Mouse (Mus musculus): ENCODE results near the gene Nudt4. TPM values are rescaled to one million over a fixed set of nuclear protein-coding genes. Genes with fewer than 3 reads are reported as not detected.

The Nudt4 gene
- total and polyA plus RNA-seq, 3 experiments, result 21.1 to 35.7 TPM; not detected in 1

DNA sequence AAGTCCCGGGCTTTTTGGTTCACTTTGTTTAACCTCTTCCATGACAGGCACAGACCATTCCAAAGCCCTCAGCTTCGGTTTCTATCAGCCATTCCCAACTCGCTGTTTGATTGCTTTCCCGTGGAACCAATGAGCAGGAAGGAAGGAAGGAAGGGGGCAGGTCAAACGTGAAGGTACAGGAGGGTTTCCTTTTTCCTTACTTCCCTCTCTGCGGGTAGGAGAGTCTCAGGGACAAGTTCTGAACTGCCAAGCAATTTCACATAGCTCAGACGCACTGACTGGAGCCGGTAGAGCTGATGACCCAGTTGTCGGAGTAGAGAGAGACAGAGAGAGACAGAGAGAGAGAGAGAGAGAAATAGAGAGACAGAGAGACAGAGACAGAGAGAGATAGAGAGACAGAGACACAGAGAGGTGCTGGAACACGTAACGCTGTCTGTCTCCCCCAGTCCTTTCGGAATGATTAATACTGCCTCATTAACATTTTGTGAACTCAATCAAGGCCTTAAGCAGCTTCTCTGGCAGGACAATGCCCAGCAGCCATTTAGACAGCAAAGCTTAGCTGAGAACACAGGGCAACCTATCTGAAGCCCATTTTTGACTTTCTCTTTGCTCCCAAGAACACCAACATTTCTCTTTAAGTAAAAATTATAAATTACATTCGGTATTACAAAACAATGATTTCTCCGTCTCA, 13.1 kb upstream of the Nudt4 start:
- Histone ChIP-seq H3K9me3 (replicated peaks; ENCODE audit: insufficient read depth, low read length) (no peaks in the 10 kb centered on the region), H3K9ac (ENCODE audit: control insufficient read depth, low read depth, low read length, poor library complexity, severe bottlenecking) (no peak overlapping the region), H3K36me3 (ENCODE audit: control insufficient read depth in 1 of 2, insufficient read depth in 2 of 2, low read length in 2 of 2) (no peaks in the 10 kb centered on the region), H3K79me2 (ENCODE audit: control insufficient read depth, insufficient read depth, low read length, poor library complexity) (no peaks in the 10 kb centered on the region), H3K27ac (ENCODE audit: control insufficient read depth, low read depth, low read length) (no peak overlapping the region), H3K27me3 (ENCODE audit: control insufficient read depth in 1 of 2, insufficient read depth in 2 of 2, low read length in 2 of 2) (peaks cover 0 to 2% of the 10 kb centered on the region in 2 experiments; a peak in 2 of 4 replicates), H3K4me3 (ENCODE audit: control insufficient read depth in 1 of 2, insufficient read depth in 1 of 2, low read depth in 2 of 2, low read length in 2 of 2) (no peak overlapping the region), H3K4me1 (ENCODE audit: control insufficient read depth in 1 of 2, insufficient read depth in 2 of 2, low read length in 2 of 2) (no peaks in the 10 kb centered on the region)
- DNase-seq (ENCODE audit: low read depth, low spot score), result no peak
- TF ChIP-seq TAL1 (IDR thresholded peaks at IDR 0.05; ENCODE audit: low read length) (no peak), SMC3 (IDR thresholded peaks at IDR 0.05; ENCODE audit: low read depth, low read length) (no peak), RAD21 (IDR thresholded peaks at IDR 0.05; ENCODE audit: low read depth, low read length) (no peak), MAX (IDR thresholded peaks at IDR 0.05; ENCODE audit: low read length) (no peak), EP300 (IDR thresholded peaks at IDR 0.05; ENCODE audit: low read depth in 1 of 2, low read length in 2 of 2) (no peak), NELFE (IDR thresholded peaks at IDR 0.05; ENCODE audit: low read depth, low read length) (no peak), MAZ (IDR thresholded peaks at IDR 0.05; ENCODE audit: low read depth, low read length) (no peak)

DNA sequence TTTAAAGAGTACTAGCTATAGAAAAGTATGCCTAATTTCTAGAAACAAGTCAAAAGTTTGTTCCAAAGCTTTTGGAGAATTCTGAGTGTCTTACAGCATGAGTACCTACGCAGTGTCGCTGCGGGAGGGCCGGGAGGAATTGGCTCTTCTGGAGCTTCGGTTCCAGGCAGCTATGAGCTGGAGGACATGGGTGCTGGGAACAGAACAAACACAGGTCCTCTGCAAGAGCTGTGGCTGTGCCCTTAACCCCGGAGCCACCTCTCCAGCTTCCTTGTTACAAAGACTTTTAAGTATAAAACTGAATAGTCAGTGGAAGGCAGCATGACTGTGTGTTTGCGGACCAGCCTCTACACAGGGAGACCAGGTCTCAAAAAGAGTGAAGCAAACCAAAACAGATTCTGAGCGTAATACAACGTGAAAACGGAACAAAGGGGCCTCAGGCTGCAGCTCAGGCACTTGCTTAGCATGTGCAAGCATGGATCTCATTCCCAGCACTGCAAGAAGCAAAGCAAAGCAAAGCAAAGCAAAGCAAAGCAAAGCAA, 12.0 kb upstream of the Nudt4 start:
- Histone ChIP-seq H3K4me3 (ENCODE audit: control insufficient read depth in 1 of 2, insufficient read depth in 1 of 2, low read depth in 2 of 2, low read length in 2 of 2) (no peak overlapping the region), H3K27ac (ENCODE audit: control insufficient read depth, low read depth, low read length) (no peak overlapping the region), H3K4me1 (ENCODE audit: control insufficient read depth in 1 of 2, insufficient read depth in 2 of 2, low read length in 2 of 2) (no peaks in the 10 kb centered on the region), H3K9me3 (replicated peaks; ENCODE audit: insufficient read depth, low read length) (no peaks in the 10 kb centered on the region), H3K27me3 (ENCODE audit: control insufficient read depth in 1 of 2, insufficient read depth in 2 of 2, low read length in 2 of 2) (peaks cover 0 to 2% of the 10 kb centered on the region in 2 experiments; a peak in 2 of 4 replicates), H3K9ac (ENCODE audit: control insufficient read depth, low read depth, low read length, poor library complexity, severe bottlenecking) (no peak overlapping the region), H3K79me2 (ENCODE audit: control insufficient read depth, insufficient read depth, low read length, poor library complexity) (no peaks in the 10 kb centered on the region), H3K36me3 (ENCODE audit: control insufficient read depth in 1 of 2, insufficient read depth in 2 of 2, low read length in 2 of 2) (no peaks in the 10 kb centered on the region)
- no peak for TF ChIP-seq CHD2 (IDR thresholded peaks at IDR 0.05; ENCODE audit: low read length)
- no peak for TF ChIP-seq EP300 (IDR thresholded peaks at IDR 0.05; ENCODE audit: low read depth in 1 of 2, low read length in 2 of 2)
- no peak for TF ChIP-seq TAL1 (IDR thresholded peaks at IDR 0.05; ENCODE audit: low read length)
- TF ChIP-seq ZMIZ1 (IDR thresholded peaks at IDR 0.05; ENCODE audit: low read depth, low read length), result no peak
- TF ChIP-seq ETS1 (IDR thresholded peaks at IDR 0.05; ENCODE audit: low read depth, low read length), result no peak
- TF ChIP-seq BHLHE40 (IDR thresholded peaks at IDR 0.05; ENCODE audit: borderline replicate concordance, low read depth, low read length), result no peak
- TF ChIP-seq ZC3H11A (IDR thresholded peaks at IDR 0.05; ENCODE audit: low read depth, low read length), result no peak
- no peak for TF ChIP-seq USF2 (IDR thresholded peaks at IDR 0.05; ENCODE audit: borderline replicate concordance in 1 of 2, insufficient read depth in 1 of 2, low read depth in 1 of 2, low read length in 2 of 2)
- TF ChIP-seq MXI1 (IDR thresholded peaks at IDR 0.05; ENCODE audit: low read depth, low read length), result no peak
- TF ChIP-seq KAT2A (conservative IDR thresholded peaks at IDR 0.05; ENCODE audit: low read depth, low read length), result no peak
- TF ChIP-seq SMC3 (IDR thresholded peaks at IDR 0.05; ENCODE audit: low read depth, low read length), result no peak
- no peak for TF ChIP-seq MAFK (IDR thresholded peaks at IDR 0.05; ENCODE audit: borderline replicate concordance, low read depth, low read length)
- no peak for TF ChIP-seq GABPA (IDR thresholded peaks at IDR 0.05; ENCODE audit: low read depth, low read length)
- TF ChIP-seq RAD21 (IDR thresholded peaks at IDR 0.05; ENCODE audit: low read depth, low read length), result no peak
- TF ChIP-seq ZNF384 (IDR thresholded peaks at IDR 0.05; ENCODE audit: low read depth, low read length), result no peak
- no peak for DNase-seq (ENCODE audit: low read depth, low spot score)

Data from MEL (cell line).